8 mouse cellular contexts compared by ENCODE assay signal in the genomic region with DNA sequence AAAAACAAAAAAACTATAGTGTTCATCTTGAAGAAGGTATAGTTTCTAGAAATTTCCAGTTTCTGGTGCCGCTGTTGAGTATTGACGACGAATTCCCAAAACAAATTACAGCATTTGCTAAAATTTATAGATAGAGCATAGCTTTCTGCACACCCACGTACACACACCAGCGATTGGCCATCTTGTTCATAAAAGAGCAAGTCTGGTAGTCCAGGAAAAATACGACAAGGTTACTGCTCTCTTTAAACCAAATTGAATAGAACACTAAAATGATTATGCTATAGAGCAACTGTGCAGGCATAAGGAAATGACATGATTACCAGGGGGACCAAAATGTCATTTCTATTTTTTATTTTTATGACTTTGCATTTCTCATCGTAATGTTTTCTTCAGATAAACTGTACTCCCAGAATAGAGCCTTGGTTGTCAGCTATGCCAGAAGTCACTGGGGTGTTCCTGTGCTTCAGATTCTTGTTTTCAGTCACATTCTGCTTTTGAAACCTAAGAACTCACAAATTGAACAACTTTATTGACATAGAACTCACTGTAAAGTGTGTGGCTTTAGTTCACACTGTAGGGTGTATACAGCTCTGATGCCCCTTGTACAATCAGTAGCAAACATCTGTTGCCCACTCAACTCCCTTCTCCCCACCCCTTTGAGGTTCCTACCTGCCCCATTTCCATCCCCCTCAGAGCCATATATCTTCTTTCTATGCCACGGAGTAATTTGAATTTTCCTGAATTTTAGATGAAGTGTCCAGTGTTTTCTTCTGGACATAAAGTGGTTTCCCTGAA. TPM values are rescaled to one million over a fixed set of nuclear protein-coding genes. Genes with fewer than 3 reads are reported as not detected.
DNase-seq lines count a peak whose midpoint lies in the region; ATAC-seq and TF ChIP-seq lines count a peak whose summit lies in the region.

No protein-coding gene starts in this region.

- WGBS in heart, embryonic 13.5 days: 74% methylated on average over 8 of the region's 8 CpGs
- 77% methylated on average over 8 of the region's 8 CpGs for WGBS in stomach, embryonic 14.5 days
- 71% methylated on average over 8 of the region's 8 CpGs for WGBS in stomach, postnatal 0 days
- 55% methylated on average over 8 of the region's 8 CpGs for WGBS in liver, embryonic 11.5 days

- H3K4me1 ChIP-seq in heart, embryonic 13.5 days: peaks cover 32% of the 10 kb centered on the region
- H3K4me1 ChIP-seq in stomach, embryonic 14.5 days (ENCODE audit: control insufficient read depth, insufficient read depth, low read length): 0 out of 2 replicates have a peak, but pooled peaks cover 9% of the 10 kb centered on the region
- no peaks in the 10 kb centered on the region; the same call in 1 of the 2 replicates for H3K4me1 ChIP-seq in stomach, postnatal 0 days (replicated peaks; ENCODE audit: control insufficient read depth, insufficient read depth)
- peaks cover 42% of the 10 kb centered on the region for H3K4me1 ChIP-seq in liver, embryonic 11.5 days (replicated peaks; ENCODE audit: control insufficient read depth, insufficient read depth, low read length)

- no peak for ATAC-seq in heart, embryonic 13.5 days (ENCODE audit: extremely low read depth, insufficient number of reproducible peaks, low FRiP score, low TSS enrichment)
- ATAC-seq in stomach, embryonic 14.5 days (ENCODE audit: insufficient number of reproducible peaks, insufficient read depth, low FRiP score, low read depth): no peak
- ATAC-seq in stomach, postnatal 0 days (ENCODE audit: low FRiP score, low TSS enrichment): no peak
- ATAC-seq in liver, embryonic 11.5 days (replicated peaks; ENCODE audit: low FRiP score): peak; percentile 78

- H3K4me2 ChIP-seq in heart, embryonic 13.5 days: peak overlapping the region; percentile 86
- H3K4me2 ChIP-seq in stomach, embryonic 14.5 days (replicated peaks; ENCODE audit: low read depth, low read length): peak overlapping the region; percentile 26; the same call in 1 of the 2 replicates
- H3K4me2 ChIP-seq in stomach, postnatal 0 days (replicated peaks; ENCODE audit: low read depth): no peak overlapping the region
- peak overlapping the region; percentile 78 for H3K4me2 ChIP-seq in liver, embryonic 11.5 days

- TF ChIP-seq EP300 in stomach, postnatal 0 days (optimal IDR thresholded peaks at IDR 0.05): no peak

- no peaks in the 10 kb centered on the region for H3K9me3 ChIP-seq in heart, embryonic 13.5 days
- no peaks in the 10 kb centered on the region for H3K9me3 ChIP-seq in stomach, embryonic 14.5 days (ENCODE audit: control insufficient read depth, low read depth, low read length)
- no peaks in the 10 kb centered on the region for H3K9me3 ChIP-seq in stomach, postnatal 0 days (ENCODE audit: control insufficient read depth, low read length)
- no peaks in the 10 kb centered on the region for H3K9me3 ChIP-seq in liver, embryonic 11.5 days (ENCODE audit: control insufficient read depth, low read length)

- H3K27me3 ChIP-seq in heart, embryonic 13.5 days (replicated peaks): no peaks in the 10 kb centered on the region
- H3K27me3 ChIP-seq in stomach, embryonic 14.5 days (ENCODE audit: control insufficient read depth, insufficient read depth, low read length): no peaks in the 10 kb centered on the region
- no peaks in the 10 kb centered on the region for H3K27me3 ChIP-seq in stomach, postnatal 0 days (ENCODE audit: control insufficient read depth, insufficient read depth, low read length)
- H3K27me3 ChIP-seq in liver, embryonic 11.5 days (replicated peaks; ENCODE audit: control insufficient read depth, insufficient read depth, low read length): no peaks in the 10 kb centered on the region

- no peaks in the 10 kb centered on the region for H3K36me3 ChIP-seq in heart, embryonic 13.5 days
- H3K36me3 ChIP-seq in stomach, embryonic 14.5 days (ENCODE audit: control insufficient read depth, insufficient read depth, low read length): no peaks in the 10 kb centered on the region
- H3K36me3 ChIP-seq in stomach, postnatal 0 days (ENCODE audit: control insufficient read depth, insufficient read depth, low read length): no peaks in the 10 kb centered on the region
- no peaks in the 10 kb centered on the region for H3K36me3 ChIP-seq in liver, embryonic 11.5 days (ENCODE audit: control insufficient read depth, insufficient read depth, low read length)

- H3K4me3 ChIP-seq in heart, embryonic 13.5 days: peak overlapping the region; percentile 93
- H3K4me3 ChIP-seq in stomach, embryonic 14.5 days (ENCODE audit: low read depth, low read length): 0 out of 2 replicates have a peak overlapping the region, but pooled peaks have one; percentile 90
- no peak overlapping the region for H3K4me3 ChIP-seq in stomach, postnatal 0 days (ENCODE audit: low read depth, low read length)
- 0 out of 2 replicates have a peak overlapping the region, but pooled peaks have one; percentile 18 for H3K4me3 ChIP-seq in liver, embryonic 11.5 days (ENCODE audit: low read depth, low read length)

- peak overlapping the region; percentile 100 for H3K27ac ChIP-seq in heart, embryonic 13.5 days (replicated peaks)
- no peak overlapping the region for H3K27ac ChIP-seq in stomach, embryonic 14.5 days (ENCODE audit: low read length)
- H3K27ac ChIP-seq in stomach, postnatal 0 days (replicated peaks): no peak overlapping the region
- H3K27ac ChIP-seq in liver, embryonic 11.5 days (ENCODE audit: low read depth, low read length): peak overlapping the region; percentile 100

- DNase-seq in heart, adult 11 months: no peak
- DNase-seq in stomach, postnatal 0 days (ENCODE audit: low spot score): no peak
- DNase-seq in liver, embryonic 11.5 days (ENCODE audit: low spot score): no peak
- no peak for DNase-seq in MN1 (ENCODE audit: low spot score)
- DNase-seq in cerebellum, postnatal 36 days: no peak
- no peak for DNase-seq in testis, postnatal 10 days (ENCODE audit: low spot score)

- TF ChIP-seq CTCF in stomach, postnatal 0 days (IDR thresholded peaks at IDR 0.05; ENCODE audit: low read depth): no peak

- peak overlapping the region; percentile 55; the same call in 1 of the 2 replicates for H3K9ac ChIP-seq in heart, embryonic 13.5 days
- H3K9ac ChIP-seq in stomach, embryonic 14.5 days (replicated peaks; ENCODE audit: low read depth, low read length): no peak overlapping the region
- no peak overlapping the region for H3K9ac ChIP-seq in stomach, postnatal 0 days (ENCODE audit: low read length)
- H3K9ac ChIP-seq in liver, embryonic 11.5 days (ENCODE audit: low read depth, low read length): peak overlapping the region; percentile 20

RNA-seq across cellular contexts. Expression of a gene that starts 1.1 kb away (rescaled TPM):
- polyA plus RNA-seq in heart, embryonic 13.5 days (2015; fragmentation: Nextera tagmentation; extraction: Ambion mirVana): 18.0 and 18.8 TPM in 2 replicates
- 39.6 and 42.0 TPM in 2 replicates for polyA plus RNA-seq in stomach, embryonic 14.5 days (2014; fragmentation: Nextera tagmentation; extraction: Ambion mirVana)
- 26.0 and 26.7 TPM in 2 replicates for polyA plus RNA-seq in stomach, postnatal 0 days (2015; fragmentation: Nextera tagmentation; extraction: Ambion mirVana)
- polyA plus RNA-seq in liver, embryonic 11.5 days (2014; fragmentation: Nextera tagmentation; extraction: Ambion mirVana): 52.2 and 54.7 TPM in 2 replicates

Comparison
In these comparisons a context has a peak if more than half of its experiments do, and no peak if none do; other contexts are left out.
1. H3K27ac ChIP-seq: peak in heart, embryonic 13.5 days (single experiment) and liver, embryonic 11.5 days (single experiment); none in stomach, embryonic 14.5 days (single experiment) and stomach, postnatal 0 days (single experiment).
2. H3K9ac ChIP-seq: peak in heart, embryonic 13.5 days (single experiment) and liver, embryonic 11.5 days (single experiment); none in stomach, embryonic 14.5 days (single experiment) and stomach, postnatal 0 days (single experiment).